Mouse (Mus musculus) heart, postnatal 0 days (tissue): ENCODE measurements around the gene H2-Ob. TPM values are rescaled to one million over a fixed set of nuclear protein-coding genes. Genes with fewer than 3 reads are reported as not detected.
A peak's percentile ranks its signal among the peaks of the same experiment; 100 is the strongest.

Experiments used
- ATAC-seq: fragments of 200-750 bp; cut with Nextera tagmentation; 2 replicates; pipeline ENCODE4 v1.8.0; 2017; ENCODE audit warnings: low read depth, moderate number of reproducible peaks, moderate library complexity; ENCODE audit not compliant: insufficient read depth
- DNase-seq: peaks from one replicate; pipeline ENCODE4 v3.0.0-alpha.2; 2016; ENCODE audit warnings: low spot score
- H3K27ac ChIP-seq: fragments of 300-500 bp; sonication (generic); 2 replicates; pipeline ENCODE4 v1.5.1; 2014; ENCODE audit warnings: low read depth, mild to moderate bottlenecking
- H3K27me3 ChIP-seq: fragments of 300-500 bp; sonication (generic); 2 replicates; pipeline ENCODE4 v1.6.1; 2014; ENCODE audit warnings: low read length, mixed read lengths; ENCODE audit not compliant: control insufficient read depth, insufficient read depth
- H3K36me3 ChIP-seq: fragments of 300-500 bp; sonication (generic); replicated peaks from 2 replicates; pipeline ENCODE4 v1.6.1; 2014; ENCODE audit warnings: low read length, mixed read lengths; ENCODE audit not compliant: control insufficient read depth, insufficient read depth
- H3K4me1 ChIP-seq: fragments of 300-500 bp; sonication (generic); 2 replicates; pipeline ENCODE4 v1.6.1; 2014; ENCODE audit warnings: antibody characterized with exemption; ENCODE audit not compliant: control insufficient read depth, insufficient read depth
- H3K4me2 ChIP-seq: fragments of 300-500 bp; sonication (generic); 2 replicates; pipeline ENCODE4 v1.6.1; 2014; ENCODE audit warnings: low read depth, mild to moderate bottlenecking, low read length, moderate library complexity
- H3K4me3 ChIP-seq: fragments of 300-500 bp; sonication (generic); 2 replicates; pipeline ENCODE4 v1.5.1; 2014; ENCODE audit warnings: low read depth, low read length
- H3K9ac ChIP-seq: fragments of 300-500 bp; sonication (generic); replicated peaks from 2 replicates; pipeline ENCODE4 v1.6.1; 2014; ENCODE audit warnings: low read depth, low read length, mixed read lengths
- H3K9me3 ChIP-seq: fragments of 300-500 bp; sonication (generic); replicated peaks from 2 replicates; pipeline ENCODE4 v1.6.1; 2016; ENCODE audit warnings: low read length; ENCODE audit not compliant: control insufficient read depth
- CTCF ChIP-seq: IDR thresholded peaks from 2 replicates; pipeline ENCODE4 v1.5.1; 2016; ENCODE audit warnings: antibody characterized with exemption, control low read depth, low read depth
- EP300 ChIP-seq: IDR thresholded peaks from 2 replicates; pipeline ENCODE4 v1.6.1; 2016; ENCODE audit warnings: antibody characterized with exemption, low read depth
- WGBS: fragments of 180-500 bp; shearing (Covaris S2); extraction: QIAGEN DNeasy Blood & Tissue Kit; methylation state at CpG from one replicate; pipeline ENCODE4 v1.1.7; 2014; 5-methylcytosine and 5-hydroxymethylcytosine counted together
- polyA plus RNA-seq: library from polyadenylated mRNA; unstranded; fragments of >200 nt; fragmentation: Nextera tagmentation; extraction: Ambion mirVana; gene quantifications from 2 replicates; pipeline ENCODE4 v1.2.1, GENCODE M21; 2015
- total RNA-seq: library from RNA; depleted of rRNA; stranded (reverse); fragments of >200 nt; gene quantifications from 2 replicates; pipeline ENCODE4 v1.2.3, GENCODE M21; 2014; ENCODE audit warnings: low replicate concordance

H2-Ob gene
- total and polyA plus RNA-seq, 2 experiments from 2014 or later, result 0.08 TPM; not detected in 1

- ATAC-seq (no peak), DNase-seq (no peak)
- H3K4me2 ChIP-seq, result peak overlapping the region; percentile 15; the same call in 1 of the 2 replicates
- no peaks in the 10 kb centered on the region for H3K9me3 ChIP-seq
- H3K27ac ChIP-seq, result peak overlapping the region; percentile 41; the same call in 1 of the 2 replicates
- no peak overlapping the region for H3K9ac ChIP-seq
- no peaks in the 10 kb centered on the region for H3K36me3 ChIP-seq
- no peak overlapping the region for H3K4me3 ChIP-seq
- peaks cover 33% of the 10 kb centered on the region for H3K27me3 ChIP-seq
- no peaks in the 10 kb centered on the region; the same call in 1 of the 2 replicates for H3K4me1 ChIP-seq
- no peak for TF ChIP-seq CTCF
- no peak for TF ChIP-seq EP300
- WGBS, result 87% methylated on average over 16 of the region's 16 CpGs
Measured at GRCm38 (mm10) chr17:34200772-34201505, 37.8 kb upstream of the H2-Ob start.

- no peaks in the 10 kb centered on the region for H3K9me3 ChIP-seq
- TF ChIP-seq EP300, result no peak
- TF ChIP-seq CTCF, result no peak
- H3K9ac ChIP-seq, result no peak overlapping the region
- H3K4me1 ChIP-seq, result no peaks in the 10 kb centered on the region; the same call in 1 of the 2 replicates
- DNase-seq, result no peak
- 63% methylated on average over 7 of the region's 7 CpGs for WGBS
- no peaks in the 10 kb centered on the region for H3K36me3 ChIP-seq
- ATAC-seq, result no peak
- H3K27me3 ChIP-seq, result peaks cover 26% of the 10 kb centered on the region
- H3K27ac ChIP-seq, result peak overlapping the region; percentile 41; the same call in 1 of the 2 replicates
- no peak overlapping the region; the same call in 1 of the 2 replicates for H3K4me2 ChIP-seq
- no peak overlapping the region for H3K4me3 ChIP-seq
Measured at GRCm38 (mm10) chr17:34201506-34202055, 37.1 kb upstream of the H2-Ob start.

- ATAC-seq (no peak), DNase-seq (no peak)
- H3K4me3 ChIP-seq, result no peak overlapping the region
- no peak overlapping the region for H3K4me2 ChIP-seq
- H3K27ac ChIP-seq, result no peak overlapping the region
- TF ChIP-seq CTCF, result no peak
- no peak for TF ChIP-seq EP300
- H3K9me3 ChIP-seq, result no peaks in the 10 kb centered on the region
- no peaks in the 10 kb centered on the region; the same call in 1 of the 2 replicates for H3K4me1 ChIP-seq
- WGBS, result 79% methylated on average over 4 of the region's 4 CpGs
- H3K27me3 ChIP-seq, result peaks cover 13% of the 10 kb centered on the region
- H3K36me3 ChIP-seq, result no peaks in the 10 kb centered on the region
- H3K9ac ChIP-seq, result no peak overlapping the region
Measured at GRCm38 (mm10) chr17:34202760-34203442, 35.8 kb upstream of the H2-Ob start.

- H3K27me3 ChIP-seq, result peaks cover 8% of the 10 kb centered on the region; the same call in 1 of the 2 replicates
- H3K9ac ChIP-seq, result peak within 1 kb of the TSS; percentile 75
- TF ChIP-seq CTCF (no peak), EP300 (no peak)
- H3K4me3 ChIP-seq, result peak within 1 kb of the TSS; percentile 93
- peak within 1 kb of the TSS; percentile 99 for H3K4me2 ChIP-seq
- ATAC-seq (no peak), DNase-seq (no peak)
- H3K27ac ChIP-seq, result peak within 1 kb of the TSS; percentile 47; the same call in 1 of the 2 replicates
- H3K9me3 ChIP-seq, result no peaks in the 10 kb centered on the region
- no peaks in the 10 kb centered on the region for H3K36me3 ChIP-seq
- H3K4me1 ChIP-seq, result no peaks in the 10 kb centered on the region; the same call in 1 of the 2 replicates
- WGBS, result 69% methylated on average over 5 of the region's 5 CpGs
Measured at GRCm38 (mm10) chr17:34203444-34203843, 35.3 kb upstream of the H2-Ob start, which contains the start of gene Tap2. TSS of gene Tap2 (plus strand) at chr17:34203527.

- H3K27me3 ChIP-seq, result no peaks in the 10 kb centered on the region
- peak overlapping the region; percentile 75 for H3K9ac ChIP-seq
- WGBS, result 1% methylated on average over 44 of the region's 44 CpGs
- H3K4me1 ChIP-seq, result no peaks in the 10 kb centered on the region; the same call in 1 of the 2 replicates
- no peaks in the 10 kb centered on the region for H3K9me3 ChIP-seq
- H3K4me2 ChIP-seq, result peak overlapping the region; percentile 99
- ATAC-seq, result peak; percentile 67; the same call in 1 of the 2 replicates
- H3K36me3 ChIP-seq, result no peaks in the 10 kb centered on the region
- H3K27ac ChIP-seq, result peak overlapping the region; percentile 47; the same call in 1 of the 2 replicates
- H3K4me3 ChIP-seq, result peak overlapping the region; percentile 93
- peak; percentile 79 for TF ChIP-seq CTCF
- no peak for TF ChIP-seq EP300
- peak; percentile 65 for DNase-seq
Measured at GRCm38 (mm10) chr17:34204303-34205010, 34.2 kb upstream of the H2-Ob start.
